Mouse (Mus musculus) kidney, adult 11 months (tissue): ENCODE measurements around the gene Ccl1.

Source experiments
- DNase-seq: peaks from one replicate; pipeline ENCODE4 v3.0.0; 2022

Ccl1 gene

GRCm38 (mm10) chr11:82203706-82204105 lies 101.8 kb downstream of the Ccl1 start:
- no peak for DNase-seq

GRCm38 (mm10) chr11:82197774-82198173 lies 107.7 kb downstream of the Ccl1 start:
- no peak for DNase-seq

GRCm38 (mm10) chr11:82194980-82195379 lies 110.5 kb downstream of the Ccl1 start:
- no peak for DNase-seq

- no peak for DNase-seq
Observed at GRCm38 (mm10) chr11:82193826-82194225, 111.7 kb downstream of the Ccl1 start.

- no peak for DNase-seq
Observed at GRCm38 (mm10) chr11:82189782-82190563, 115.5 kb downstream of the Ccl1 start.

- DNase-seq, result no peak
Observed at GRCm38 (mm10) chr11:82185684-82186083, 119.8 kb downstream of the Ccl1 start.

GRCm38 (mm10) chr11:82183281-82183935 lies 122.1 kb downstream of the Ccl1 start:
- DNase-seq, result no peak

GRCm38 (mm10) chr11:82182401-82182800 lies 123.1 kb downstream of the Ccl1 start:
- DNase-seq, result no peak

- no peak for DNase-seq
Observed at GRCm38 (mm10) chr11:82181331-82181730, 124.2 kb downstream of the Ccl1 start.

- no peak for DNase-seq
Observed at GRCm38 (mm10) chr11:82178161-82178560, 127.3 kb downstream of the Ccl1 start.

- DNase-seq, result no peak
Observed at GRCm38 (mm10) chr11:82177711-82178110, 127.8 kb downstream of the Ccl1 start.

- peak; percentile 62 for DNase-seq
Observed at GRCm38 (mm10) chr11:82174794-82175193, 130.7 kb downstream of the Ccl1 start.

- no peak for DNase-seq
Observed at GRCm38 (mm10) chr11:82173491-82173890, 132.0 kb downstream of the Ccl1 start.

GRCm38 (mm10) chr11:82171316-82172071 lies 134.0 kb downstream of the Ccl1 start:
- peak; percentile 6 for DNase-seq

GRCm38 (mm10) chr11:82169456-82169855 lies 136.0 kb downstream of the Ccl1 start:
- no peak for DNase-seq

GRCm38 (mm10) chr11:82168308-82168707 lies 137.2 kb downstream of the Ccl1 start:
- no peak for DNase-seq

GRCm38 (mm10) chr11:82163285-82163684 lies 142.2 kb downstream of the Ccl1 start:
- DNase-seq, result no peak

- no peak for DNase-seq
Observed at GRCm38 (mm10) chr11:82159126-82159525, 146.4 kb downstream of the Ccl1 start.

- no peak for DNase-seq
Observed at GRCm38 (mm10) chr11:82139492-82140094, 165.9 kb downstream of the Ccl1 start.

GRCm38 (mm10) chr11:82136196-82136595 lies 169.3 kb downstream of the Ccl1 start:
- no peak for DNase-seq

- no peak for DNase-seq
Observed at GRCm38 (mm10) chr11:82132977-82133376, 172.5 kb downstream of the Ccl1 start.
